Mouse (Mus musculus) heart, embryonic 11.5 days (tissue): ENCODE measurements around the gene Smagp. TPM values are rescaled to one million over a fixed set of nuclear protein-coding genes. Genes with fewer than 3 reads are reported as not detected.

Experiments used
- ATAC-seq: fragments of 200-750 bp; cut with Nextera tagmentation; replicated peaks from 2 replicates; pipeline ENCODE4 v1.8.0; 2017; ENCODE audit warnings: moderate library complexity; ENCODE audit not compliant: insufficient number of reproducible peaks, low FRiP score, low TSS enrichment
- H3K27ac ChIP-seq: fragments of 300-500 bp; sonication (generic); 2 replicates; pipeline ENCODE4 v1.5.1; 2014; ENCODE audit warnings: mild to moderate bottlenecking, low read depth, low read length
- H3K27me3 ChIP-seq: fragments of 300-500 bp; sonication (generic); 2 replicates; pipeline ENCODE4 v1.6.1; 2014; ENCODE audit warnings: mild to moderate bottlenecking, low read length, mixed read lengths; ENCODE audit not compliant: control insufficient read depth, insufficient read depth
- H3K36me3 ChIP-seq: fragments of 300-500 bp; sonication (generic); 2 replicates; pipeline ENCODE4 v1.6.1; 2014; ENCODE audit warnings: mild to moderate bottlenecking, low read length, moderate library complexity, mixed read lengths; ENCODE audit not compliant: control insufficient read depth, insufficient read depth
- H3K4me1 ChIP-seq: fragments of 300-500 bp; sonication (generic); 2 replicates; pipeline ENCODE4 v1.6.1; 2014; ENCODE audit warnings: low read length; ENCODE audit not compliant: control insufficient read depth, insufficient read depth
- H3K4me2 ChIP-seq: fragments of 300-500 bp; sonication (generic); 2 replicates; pipeline ENCODE4 v1.6.1; 2014; ENCODE audit warnings: mild to moderate bottlenecking, moderate library complexity
- H3K4me3 ChIP-seq: fragments of 300-500 bp; sonication (generic); 2 replicates; pipeline ENCODE4 v1.5.1; 2014; ENCODE audit warnings: low read depth, low read length
- H3K9ac ChIP-seq: fragments of 300-500 bp; sonication (generic); 2 replicates; pipeline ENCODE4 v1.6.1; 2014; ENCODE audit warnings: mild to moderate bottlenecking, low read depth, low read length, moderate library complexity
- H3K9me3 ChIP-seq: fragments of 300-500 bp; sonication (generic); replicated peaks from 2 replicates; pipeline ENCODE4 v1.6.1; 2016; ENCODE audit warnings: low read length; ENCODE audit not compliant: control insufficient read depth
- WGBS: fragments of 180-500 bp; shearing (Covaris S2); extraction: QIAGEN DNeasy Blood & Tissue Kit; methylation state at CpG from one replicate; pipeline ENCODE4 v1.1.7; 2014; ENCODE audit not compliant: insufficient replicate concordance; 5-methylcytosine and 5-hydroxymethylcytosine counted together
- polyA plus RNA-seq: library from polyadenylated mRNA; unstranded; fragments of >200 nt; fragmentation: Nextera tagmentation; extraction: Ambion mirVana; gene quantifications from 2 replicates; pipeline ENCODE4 v1.2.1, GENCODE M21; 2014

Smagp gene
- polyA plus RNA-seq, 1 experiment from 2014 or later, result 12.2 TPM

DNA sequence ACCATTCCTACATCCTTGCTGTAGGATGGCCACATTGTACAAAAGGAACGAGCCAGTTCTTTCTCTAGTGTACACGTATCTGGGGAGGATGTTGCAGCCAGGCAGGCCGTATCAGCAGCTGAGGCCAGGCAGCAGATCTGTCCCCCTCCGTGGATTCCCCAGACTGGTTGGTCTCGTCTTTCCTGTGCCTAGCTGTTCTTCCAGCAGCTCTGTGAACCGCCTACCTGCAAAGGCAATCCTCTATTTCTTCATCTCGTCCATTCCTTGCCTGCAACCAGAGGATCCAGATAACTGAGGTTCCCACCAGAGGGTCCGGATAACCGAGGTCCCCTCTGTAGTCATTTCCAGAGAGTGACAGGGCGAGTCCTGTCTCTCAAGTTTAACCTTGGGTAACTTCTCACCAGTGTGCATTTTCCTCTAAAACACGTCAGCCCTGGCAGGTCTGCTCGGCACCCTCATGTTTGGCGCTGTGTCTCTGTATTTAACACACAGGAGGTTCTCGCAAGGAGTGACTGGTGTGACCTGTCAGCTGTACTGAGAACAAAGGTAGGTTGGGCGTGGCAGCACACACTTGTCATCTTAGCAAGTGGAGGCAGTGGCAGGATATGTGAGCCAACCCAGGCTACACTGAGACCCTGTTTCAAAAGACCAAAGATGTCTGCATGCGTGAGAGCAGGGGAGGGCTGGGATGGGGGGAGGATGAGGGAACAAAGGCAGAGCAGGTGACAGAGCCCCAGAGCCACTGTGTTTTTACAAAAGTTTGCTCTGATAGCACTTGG lies 3.4 kb upstream of the Smagp start:
- Histone ChIP-seq H3K9ac (no peak overlapping the region), H3K4me2 (no peak overlapping the region), H3K27ac (no peak overlapping the region)

DNA sequence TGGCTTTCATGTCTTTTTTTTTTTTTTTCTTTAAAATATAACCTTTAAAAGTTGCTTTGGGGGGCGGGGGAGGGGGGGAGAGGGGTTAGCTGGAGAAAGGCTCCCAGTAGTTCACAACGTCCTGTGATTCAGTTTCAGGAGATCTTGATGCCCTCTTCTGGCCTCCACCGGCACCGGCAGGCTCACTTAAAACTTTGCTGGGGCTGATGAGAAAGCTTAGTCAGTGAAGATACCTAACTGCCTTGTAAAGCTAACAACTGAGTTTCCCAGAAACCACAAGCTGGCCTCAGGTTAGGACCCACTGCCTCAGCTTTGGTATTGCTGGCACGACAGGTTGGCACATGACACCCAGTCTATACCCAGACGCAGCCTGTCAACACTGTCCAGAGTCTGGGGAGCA lies 921 bp upstream of the Smagp start:
- WGBS, result 20% methylated on average over 6 of the region's 6 CpGs
- Histone ChIP-seq H3K27ac (no peak overlapping the region), H3K27me3 (peaks cover 31% of the 10 kb centered on the region), H3K9ac (no peak overlapping the region), H3K4me2 (peak overlapping the region; percentile 96; the same call in 1 of the 2 replicates), H3K4me1 (peaks cover 25% of the 10 kb centered on the region; the same call in 1 of the 2 replicates), H3K4me3 (no peak overlapping the region; the same call in 1 of the 2 replicates), H3K9me3 (no peaks in the 10 kb centered on the region), H3K36me3 (no peaks in the 10 kb centered on the region)
- no peak for ATAC-seq

More for the DNA sequence above, 3.4 kb upstream of the Smagp start:
- peaks cover 25% of the 10 kb centered on the region; the same call in 1 of the 2 replicates for H3K4me1 ChIP-seq
- ATAC-seq, result no peak
- no peaks in the 10 kb centered on the region for H3K36me3 ChIP-seq
- H3K27me3 ChIP-seq, result peaks cover 21% of the 10 kb centered on the region
- no peaks in the 10 kb centered on the region for H3K9me3 ChIP-seq
- H3K4me3 ChIP-seq, result no peak overlapping the region
- WGBS, result 65% methylated on average over 16 of the region's 16 CpGs

DNA sequence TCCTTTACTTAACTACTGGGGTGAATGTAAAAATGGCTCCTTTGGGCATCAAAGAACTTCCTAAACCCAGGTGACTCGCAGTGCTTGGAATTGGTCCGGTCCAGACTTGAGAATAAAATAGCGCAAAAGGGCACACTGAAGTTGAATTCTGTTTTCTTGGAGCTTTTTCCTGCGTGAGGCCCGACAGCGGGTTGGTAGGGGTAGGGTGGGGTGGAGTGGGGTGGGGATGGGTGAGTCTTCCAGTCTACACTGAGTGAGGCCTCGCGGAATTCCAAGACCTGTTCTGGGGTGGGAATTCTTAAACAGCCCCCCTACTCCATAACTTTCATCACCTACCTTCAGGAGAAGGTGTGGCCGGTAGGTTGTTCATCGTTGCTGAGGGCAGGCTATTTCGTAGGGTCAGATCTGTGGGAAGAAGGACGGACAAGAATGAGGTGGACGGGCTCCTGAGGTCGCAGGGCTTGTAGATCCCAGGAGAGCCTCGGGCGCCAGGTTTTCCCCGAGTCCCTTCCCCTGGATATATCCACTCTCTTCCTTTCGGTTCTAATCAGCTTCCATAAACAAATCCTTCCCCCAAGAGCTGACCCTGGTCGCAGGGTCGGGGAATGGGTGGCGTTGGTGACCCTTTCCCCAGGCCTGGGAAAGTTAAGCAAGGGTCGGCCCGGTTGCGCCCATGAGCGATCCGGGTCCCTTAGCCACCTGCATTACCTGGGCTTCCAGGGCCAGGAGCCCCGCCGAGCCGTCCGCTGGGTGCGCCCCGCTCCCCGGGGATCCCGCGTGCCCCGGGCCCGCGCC lies 692 bp downstream of the Smagp start:
- Histone ChIP-seq H3K4me1 (peaks cover 25% of the 10 kb centered on the region; the same call in 1 of the 2 replicates), H3K27me3 (peaks cover 31% of the 10 kb centered on the region), H3K9me3 (no peaks in the 10 kb centered on the region), H3K9ac (peak overlapping the region; percentile 73), H3K27ac (no peak overlapping the region), H3K4me2 (peak overlapping the region; percentile 96), H3K36me3 (no peaks in the 10 kb centered on the region), H3K4me3 (peak overlapping the region; percentile 66)
- 2% methylated on average over 37 of the region's 38 CpGs for WGBS
- no peak for ATAC-seq

DNA sequence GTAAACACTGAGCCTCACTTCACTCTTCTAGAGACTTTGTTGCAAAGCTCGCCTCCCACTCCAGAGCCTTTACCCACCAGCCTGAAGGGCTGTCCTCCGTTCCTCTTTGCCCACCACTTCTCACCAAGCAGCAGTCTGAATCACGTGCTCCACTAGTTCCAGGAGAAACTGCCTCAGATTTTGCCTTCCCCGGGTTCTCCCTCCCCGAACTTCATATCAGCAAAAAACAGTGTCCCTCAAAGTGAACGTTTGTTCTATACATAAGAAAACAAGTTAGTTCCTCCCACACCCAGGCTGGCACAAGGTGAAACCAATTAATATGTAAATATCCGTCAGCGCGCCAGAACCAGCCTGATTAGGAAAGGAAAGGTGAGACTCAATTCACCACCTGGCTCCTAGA lies 1.5 kb downstream of the Smagp start:
- Histone ChIP-seq H3K4me2 (peak overlapping the region; percentile 96), H3K36me3 (no peaks in the 10 kb centered on the region), H3K9ac (no peak overlapping the region), H3K27me3 (peaks cover 31% of the 10 kb centered on the region), H3K4me1 (peaks cover 18% of the 10 kb centered on the region; the same call in 1 of the 2 replicates), H3K9me3 (no peaks in the 10 kb centered on the region), H3K4me3 (peak overlapping the region; percentile 66; the same call in 1 of the 2 replicates), H3K27ac (no peak overlapping the region)
- 8% methylated on average over 9 of the region's 9 CpGs for WGBS
- no peak for ATAC-seq

DNA sequence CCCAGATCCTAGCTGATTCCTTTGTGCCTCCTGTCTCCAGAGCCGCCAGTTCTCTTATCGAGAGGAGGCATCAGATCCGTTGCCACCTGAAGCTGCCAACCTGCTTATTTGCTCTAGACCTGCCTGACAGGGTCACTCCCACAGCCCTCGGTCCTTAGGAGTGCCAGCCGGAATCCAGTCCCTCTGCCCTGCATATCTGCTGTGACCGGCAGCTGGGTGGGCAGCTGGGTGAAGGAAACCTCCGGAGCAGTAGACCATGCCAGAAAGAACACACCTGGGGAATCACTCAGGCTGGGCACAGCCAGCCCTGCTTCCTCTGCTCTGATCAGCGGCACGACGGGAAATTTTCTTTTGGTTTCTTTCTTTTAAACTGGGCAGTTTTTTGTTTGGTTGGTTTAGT lies 3.4 kb downstream of the Smagp start:
- no peaks in the 10 kb centered on the region for H3K36me3 ChIP-seq
- H3K27ac ChIP-seq, result no peak overlapping the region
- ATAC-seq, result no peak
- peaks cover 31% of the 10 kb centered on the region for H3K27me3 ChIP-seq
- no peak overlapping the region for H3K4me3 ChIP-seq
- H3K9me3 ChIP-seq, result no peaks in the 10 kb centered on the region
- no peak overlapping the region for H3K9ac ChIP-seq
- H3K4me1 ChIP-seq, result peaks cover 15% of the 10 kb centered on the region
- H3K4me2 ChIP-seq, result no peak overlapping the region
- WGBS, result 72% methylated on average over 10 of the region's 10 CpGs

DNA sequence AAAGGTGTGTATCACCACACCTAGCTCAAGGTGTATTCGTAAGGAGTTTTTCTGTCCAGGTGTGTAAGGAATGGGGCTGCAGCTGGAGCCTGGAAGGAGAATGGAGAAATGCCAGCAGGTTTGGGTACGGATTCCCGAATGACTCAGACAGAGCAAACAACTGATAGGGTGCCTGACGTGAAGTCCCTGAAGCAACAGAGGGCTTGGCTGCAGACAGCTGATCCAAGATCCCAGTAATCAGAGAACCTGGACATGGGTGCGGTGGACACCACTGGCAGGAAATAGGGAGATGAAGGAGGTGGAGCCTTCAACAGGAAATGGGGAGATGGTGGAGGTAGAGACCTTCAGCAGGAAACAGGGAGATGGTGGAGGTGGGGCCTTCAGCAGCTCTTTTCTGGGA lies 4.4 kb downstream of the Smagp start:
- Histone ChIP-seq H3K27ac (no peak overlapping the region), H3K4me1 (peaks cover 21% of the 10 kb centered on the region), H3K4me3 (no peak overlapping the region), H3K9ac (no peak overlapping the region), H3K9me3 (no peaks in the 10 kb centered on the region), H3K27me3 (peaks cover 29% of the 10 kb centered on the region), H3K4me2 (no peak overlapping the region), H3K36me3 (no peaks in the 10 kb centered on the region)
- no peak for ATAC-seq
- WGBS, result 57% methylated on average over 5 of the region's 5 CpGs

DNA sequence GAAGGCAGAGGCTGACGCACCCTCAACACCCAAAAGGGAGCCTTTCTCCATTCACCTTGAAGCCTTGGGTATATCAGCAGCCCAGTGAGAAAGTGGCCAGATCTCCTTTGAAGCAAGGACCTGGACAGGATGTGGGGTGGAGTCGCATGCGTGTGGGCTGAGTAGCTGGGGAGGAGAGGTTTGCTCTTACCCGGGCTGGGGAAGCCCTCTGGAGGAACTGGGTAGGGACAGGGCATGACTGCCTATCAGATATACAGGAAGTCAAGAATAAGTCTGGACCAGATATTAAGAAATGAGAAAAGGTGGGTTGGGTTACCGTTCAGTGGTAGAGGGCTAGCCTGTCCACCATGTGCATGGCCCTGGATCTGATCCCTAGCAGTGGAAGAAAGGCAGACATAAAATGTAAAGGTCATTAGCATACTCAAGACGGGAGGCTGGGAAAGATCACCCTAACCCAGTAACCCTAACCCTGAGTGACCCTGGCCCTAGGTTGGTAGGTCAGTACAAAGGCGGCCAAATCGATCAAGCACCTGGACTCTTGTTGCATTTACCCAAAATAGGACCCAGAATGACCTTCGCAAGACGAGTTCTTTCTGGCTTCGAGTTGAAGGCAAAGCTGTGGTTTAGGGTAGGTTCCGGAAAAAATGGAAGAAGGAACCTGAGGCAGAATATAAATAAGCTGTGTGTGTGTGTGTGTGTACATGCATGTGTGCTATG lies 5.1 kb downstream of the Smagp start:
- peaks cover 14% of the 10 kb centered on the region for H3K4me1 ChIP-seq
- WGBS, result 75% methylated on average over 12 of the region's 12 CpGs
- H3K27ac ChIP-seq, result no peak overlapping the region
- no peak overlapping the region for H3K4me3 ChIP-seq
- ATAC-seq, result no peak
- no peak overlapping the region for H3K9ac ChIP-seq
- H3K27me3 ChIP-seq, result peaks cover 22% of the 10 kb centered on the region
- no peak overlapping the region for H3K4me2 ChIP-seq
- no peaks in the 10 kb centered on the region for H3K9me3 ChIP-seq
- no peaks in the 10 kb centered on the region for H3K36me3 ChIP-seq

DNA sequence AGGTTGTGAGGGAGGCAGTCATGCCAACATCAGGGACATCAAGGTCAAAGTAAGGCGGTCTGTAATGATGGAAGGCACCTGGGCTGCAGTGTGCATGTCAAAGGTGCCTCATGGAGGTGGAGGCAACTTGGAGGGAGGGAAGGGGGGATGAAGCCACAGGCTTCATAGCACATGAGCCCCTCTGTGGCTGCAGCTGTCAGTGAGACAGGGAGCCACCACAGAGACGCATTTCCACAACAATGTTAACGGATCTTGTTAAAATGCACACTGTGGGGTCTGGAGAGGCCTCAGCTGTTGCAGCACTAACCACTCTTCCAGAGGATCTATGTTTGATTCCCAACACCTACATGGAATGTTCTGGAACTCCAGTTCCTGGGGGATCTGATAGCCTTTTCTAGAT lies 6.6 kb downstream of the Smagp start:
- 72% methylated on average over 3 of the region's 3 CpGs for WGBS
- Histone ChIP-seq H3K27me3 (peaks cover 9% of the 10 kb centered on the region), H3K4me3 (no peak overlapping the region), H3K27ac (no peak overlapping the region), H3K36me3 (no peaks in the 10 kb centered on the region), H3K4me1 (peaks cover 7% of the 10 kb centered on the region), H3K9ac (no peak overlapping the region), H3K9me3 (no peaks in the 10 kb centered on the region), H3K4me2 (no peak overlapping the region)
- ATAC-seq, result no peak
